Mouse (Mus musculus) spleen, adult 12 weeks (tissue): ENCODE data around the gene Neurl3.

Experiments used
- DNase-seq: peaks from one replicate; pipeline ENCODE4 v3.0.0; 2022; ENCODE audit warnings: low spot score

Neurl3 gene

GRCm38 (mm10) chr1:36255871-36256640 lies 18.4 kb downstream of the Neurl3 start:
- no peak for DNase-seq

DNA sequence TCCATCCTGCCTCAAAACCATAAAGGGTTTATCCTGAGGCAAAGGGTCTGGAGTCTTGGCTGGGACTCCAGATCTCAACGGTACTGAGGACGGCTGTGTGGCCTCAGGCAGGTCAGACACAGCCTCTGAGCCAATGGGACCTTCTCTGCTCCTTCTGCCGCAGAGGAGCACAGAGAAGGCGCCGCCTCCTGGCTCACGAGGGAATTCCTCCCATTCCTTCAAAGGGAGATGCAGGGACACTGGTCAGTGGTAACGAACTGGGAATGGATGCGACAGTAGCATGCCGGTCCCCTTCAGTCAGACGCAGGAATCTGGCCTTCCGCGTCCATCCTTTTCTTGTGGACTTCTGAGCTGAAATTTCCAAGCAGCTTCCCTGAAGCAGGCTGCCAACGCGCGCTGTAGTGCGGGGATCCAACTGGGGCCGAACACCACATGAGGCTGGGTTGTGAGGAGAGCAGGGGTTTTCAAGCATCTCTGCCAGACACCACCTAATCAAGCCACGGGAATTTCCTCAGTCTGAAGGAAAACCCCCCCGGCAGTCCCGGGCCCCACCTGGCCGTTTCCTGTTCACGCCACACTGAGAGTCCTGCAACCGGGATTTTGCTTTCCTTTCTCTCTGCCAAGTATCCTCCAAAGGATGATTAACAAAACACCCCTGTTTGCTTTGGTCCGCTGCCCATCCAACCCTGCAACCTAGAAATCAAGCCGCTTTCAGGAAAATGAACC lies 19.7 kb downstream of the Neurl3 start:
- DNase-seq, result no peak

GRCm38 (mm10) chr1:36252791-36253190 lies 21.7 kb downstream of the Neurl3 start:
- DNase-seq, result peak; percentile 51

GRCm38 (mm10) chr1:36251426-36251825 lies 23.1 kb downstream of the Neurl3 start:
- DNase-seq, result no peak

GRCm38 (mm10) chr1:36246688-36247087 lies 27.8 kb downstream of the Neurl3 start:
- DNase-seq, result no peak

GRCm38 (mm10) chr1:36244828-36245215 lies 29.7 kb downstream of the Neurl3 start:
- no peak for DNase-seq

DNA sequence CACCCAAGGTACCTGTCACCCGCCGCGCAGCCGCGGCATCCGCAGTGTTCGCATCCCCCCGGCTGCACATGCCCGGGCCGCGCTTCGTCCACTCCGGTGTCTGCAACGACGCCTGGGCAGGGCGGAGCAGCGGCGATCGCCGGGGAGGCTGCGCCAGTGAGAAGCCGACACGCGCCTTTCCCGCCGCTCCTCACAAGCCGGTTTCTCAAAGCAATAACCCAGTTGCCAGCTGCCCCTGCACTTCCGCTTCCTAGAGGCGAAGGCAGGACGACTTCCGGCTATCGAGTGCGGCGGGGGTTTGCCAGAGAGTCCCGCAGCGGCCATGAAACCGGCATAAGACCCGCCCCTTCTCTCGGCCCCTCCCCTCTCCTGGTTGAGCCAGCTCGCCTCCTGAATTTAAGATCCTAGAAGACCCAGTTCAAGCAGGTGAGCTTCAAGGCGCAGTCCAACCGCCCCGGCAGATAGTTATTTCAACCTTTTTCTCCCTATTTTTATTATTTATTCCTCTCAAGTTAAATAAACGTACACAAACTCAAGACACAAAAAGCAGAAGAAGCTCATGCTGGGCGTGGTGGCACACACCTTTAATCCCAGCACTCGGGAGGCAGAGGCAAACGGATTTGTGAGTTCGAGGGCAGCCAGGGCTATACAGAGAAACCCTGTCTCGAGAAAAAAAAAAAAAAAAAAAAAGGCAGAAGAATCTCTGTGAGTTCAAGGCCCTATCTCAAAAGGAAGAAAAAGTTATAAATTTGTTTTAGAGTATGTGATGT lies 30.2 kb downstream of the Neurl3 start, which contains the start of gene Uggt1:
Gene Uggt1, minus strand, starts transcription at position 663 of the 770 bp plus-strand sequence.
- peak; percentile 83 for DNase-seq

- no peak for DNase-seq
These were observed 30.9 kb downstream of the Neurl3 start for GRCm38 (mm10) chr1:36243447-36244057.

DNA sequence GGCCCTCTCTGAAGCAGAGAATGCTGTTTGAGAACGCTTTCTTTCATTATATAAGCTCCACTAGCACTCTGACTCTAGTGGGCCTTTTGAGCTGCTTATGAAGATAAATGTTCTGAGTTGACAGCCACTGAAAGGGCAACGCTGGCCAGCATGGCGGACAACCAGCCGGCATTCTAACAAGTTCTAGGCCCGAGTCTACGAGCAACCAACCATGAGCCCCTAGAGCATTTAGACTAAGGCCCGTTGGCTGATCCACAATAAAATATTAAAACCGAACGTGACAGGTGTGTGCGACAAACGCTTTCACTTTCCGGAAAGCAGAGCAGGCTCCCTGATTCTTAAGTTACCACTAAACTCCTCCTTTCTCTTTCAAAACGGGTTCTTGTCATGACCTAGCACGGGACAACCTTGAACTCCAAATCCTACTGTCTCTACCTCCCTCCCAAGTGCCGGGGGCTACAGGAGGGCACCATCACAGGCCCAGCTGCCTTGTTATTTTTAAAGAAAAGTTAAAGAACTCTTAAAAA lies 32.5 kb downstream of the Neurl3 start:
- DNase-seq, result no peak

- no peak for DNase-seq
These were observed 34.3 kb downstream of the Neurl3 start for GRCm38 (mm10) chr1:36240176-36240575.

DNA sequence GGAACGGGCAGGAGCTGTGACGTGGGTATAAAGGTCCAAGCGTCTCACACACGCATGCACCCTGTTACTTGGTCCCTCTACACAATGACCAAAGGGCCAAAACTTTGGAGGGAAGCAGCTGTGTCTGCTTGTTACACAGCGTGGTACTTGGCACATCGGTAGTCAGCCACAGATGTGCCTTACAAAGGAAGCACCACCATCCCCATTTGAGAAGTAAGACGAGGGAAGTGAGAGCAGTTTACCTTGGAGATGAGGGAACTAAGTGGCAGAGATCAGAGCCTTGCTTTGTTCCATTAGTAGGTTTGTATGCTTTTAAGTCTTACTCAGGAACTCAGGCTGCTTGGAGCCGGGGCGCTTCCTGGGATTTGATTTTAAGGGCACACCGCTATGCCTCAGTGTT lies 35.1 kb downstream of the Neurl3 start:
- no peak for DNase-seq

- DNase-seq, result no peak
These were observed 38.6 kb downstream of the Neurl3 start for GRCm38 (mm10) chr1:36235855-36236254.

GRCm38 (mm10) chr1:36235057-36235639 lies 39.3 kb downstream of the Neurl3 start:
- no peak for DNase-seq

- DNase-seq, result no peak
These were observed 41.3 kb downstream of the Neurl3 start for GRCm38 (mm10) chr1:36233218-36233617.

DNA sequence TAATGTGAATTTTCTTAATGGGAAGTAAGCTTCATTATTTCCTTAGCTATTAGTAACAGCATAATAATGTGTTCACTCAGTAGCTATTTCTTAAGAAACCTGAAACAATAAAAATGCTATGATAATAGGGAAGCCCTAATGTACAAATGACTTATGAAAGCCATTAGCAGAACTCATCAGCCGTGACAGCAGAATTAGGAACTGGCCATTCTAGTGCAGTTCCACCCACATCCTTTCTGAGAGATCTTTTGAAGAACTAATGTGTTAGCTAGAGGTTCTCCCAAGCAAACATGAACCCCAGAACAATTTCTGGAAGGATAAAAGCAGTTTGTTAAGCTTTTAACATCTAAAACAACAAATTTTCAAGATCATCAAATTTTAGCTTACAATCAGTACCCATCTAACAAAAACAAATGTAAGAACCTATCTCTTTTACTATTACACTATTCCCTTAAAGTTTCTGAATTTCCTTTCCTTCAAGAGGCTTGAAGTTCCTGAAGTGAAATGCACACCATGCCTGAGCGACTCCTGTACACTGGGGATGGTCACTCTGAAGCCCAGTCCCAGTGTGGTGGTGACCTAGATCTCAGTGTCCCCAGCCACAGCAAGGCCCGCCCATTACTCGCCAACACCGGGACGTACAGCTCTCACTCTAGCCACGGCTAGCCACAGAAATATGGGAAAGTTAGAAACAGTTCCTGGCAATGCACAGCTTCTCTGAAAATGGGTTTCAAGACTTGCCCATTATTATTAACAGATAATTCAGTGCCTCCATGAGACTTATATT lies 43.4 kb downstream of the Neurl3 start:
- no peak for DNase-seq

GRCm38 (mm10) chr1:36228461-36228860 lies 46.0 kb downstream of the Neurl3 start:
- DNase-seq, result no peak

DNA sequence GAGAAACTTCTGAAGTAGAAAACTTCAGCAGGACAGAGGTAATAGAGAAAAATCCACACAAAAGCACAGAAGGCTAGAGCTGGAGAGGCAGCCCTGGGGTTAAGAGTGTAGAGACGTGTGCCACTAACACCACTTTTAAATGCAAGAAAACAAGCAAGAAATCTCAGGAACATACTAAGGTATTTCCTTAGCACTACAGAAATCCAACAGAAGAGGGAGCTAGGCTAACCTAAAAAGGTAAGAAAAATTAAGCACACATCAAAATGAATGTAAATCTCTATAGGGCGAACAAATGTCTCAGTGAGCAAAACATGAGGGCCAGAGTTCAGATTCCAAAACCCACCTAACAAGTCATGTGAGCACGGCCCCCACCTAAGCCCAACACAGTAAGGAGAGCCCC lies 49.8 kb downstream of the Neurl3 start:
- DNase-seq, result no peak
